Mouse (Mus musculus) liver, embryonic 11.5 days (tissue): ENCODE measurements at regions not wholly inside any gene's neighbourhood (a gene's known extent, or its start where the extent isn't known, plus 50 kb on each side); places are given as distances from the start of the nearest gene placed in this dataset.

Experiments
- ATAC-seq: fragments of 200-750 bp; cut with Nextera tagmentation; replicated peaks from 2 replicates; pipeline ENCODE4 v1.8.0; 2017; ENCODE audit warnings: moderate number of reproducible peaks, mild to moderate bottlenecking, moderate TSS enrichment, moderate library complexity; ENCODE audit not compliant: low FRiP score
- DNase-seq: peaks from one replicate; pipeline ENCODE4 v3.0.0-alpha.2; 2017; ENCODE audit warnings: low spot score
- H3K27ac ChIP-seq: fragments of 300-500 bp; sonication (generic); 2 replicates; pipeline ENCODE4 v1.5.1; 2014; ENCODE audit warnings: mild to moderate bottlenecking, low read depth, low read length, control low read depth
- H3K27me3 ChIP-seq: fragments of 300-500 bp; sonication (generic); replicated peaks from 2 replicates; pipeline ENCODE4 v1.6.1; 2014; ENCODE audit warnings: low read length, mixed read lengths; ENCODE audit not compliant: control insufficient read depth, insufficient read depth
- H3K36me3 ChIP-seq: fragments of 300-500 bp; sonication (generic); 2 replicates; pipeline ENCODE4 v1.6.1; 2014; ENCODE audit warnings: mild to moderate bottlenecking, low read length, moderate library complexity, mixed read lengths; ENCODE audit not compliant: control insufficient read depth, insufficient read depth
- H3K4me1 ChIP-seq: fragments of 300-500 bp; sonication (generic); replicated peaks from 2 replicates; pipeline ENCODE4 v1.6.1; 2014; ENCODE audit warnings: low read length, mixed read lengths; ENCODE audit not compliant: control insufficient read depth, insufficient read depth
- H3K4me2 ChIP-seq: fragments of 300-500 bp; sonication (generic); 2 replicates; pipeline ENCODE4 v1.6.1; 2014; ENCODE audit warnings: mild to moderate bottlenecking, control low read depth, moderate library complexity
- H3K4me3 ChIP-seq: fragments of 300-500 bp; sonication (generic); 2 replicates; pipeline ENCODE4 v1.5.1; 2014; ENCODE audit warnings: low read depth, low read length, control low read depth
- H3K9ac ChIP-seq: fragments of 300-500 bp; sonication (generic); 2 replicates; pipeline ENCODE4 v1.6.1; 2014; ENCODE audit warnings: low read depth, low read length, control low read depth
- H3K9me3 ChIP-seq: fragments of 300-500 bp; sonication (generic); 2 replicates; pipeline ENCODE4 v1.6.1; 2016; ENCODE audit warnings: low read length, inconsistent platforms, mixed read lengths; ENCODE audit not compliant: control insufficient read depth
- WGBS: fragments of 180-500 bp; shearing (Covaris S2); extraction: QIAGEN DNeasy Blood & Tissue Kit; methylation state at CpG from one replicate; pipeline ENCODE4 v1.1.7; 2014; 5-methylcytosine and 5-hydroxymethylcytosine counted together

DNA sequence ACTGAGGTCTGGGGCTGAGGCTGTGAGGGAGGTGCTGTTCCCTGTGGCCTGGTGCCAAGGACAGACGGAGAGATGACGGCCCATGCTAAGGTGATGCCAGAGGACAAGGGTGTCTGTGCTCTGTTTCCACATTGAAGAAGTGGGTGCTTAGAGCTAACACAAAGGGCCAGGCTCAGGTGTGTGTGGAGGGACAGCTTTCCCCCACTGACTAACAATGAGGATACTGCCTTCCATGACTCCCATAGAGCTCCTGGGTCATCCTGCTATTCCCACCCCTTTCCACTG, 170.9 kb downstream of the Emx2 start:
- no peak overlapping the region for H3K4me3 ChIP-seq
- H3K36me3 ChIP-seq, result no peaks in the 10 kb centered on the region
- ATAC-seq (no peak), DNase-seq (no peak)
- H3K27me3 ChIP-seq, result no peaks in the 10 kb centered on the region
- H3K4me2 ChIP-seq, result no peak overlapping the region
- no peaks in the 10 kb centered on the region for H3K9me3 ChIP-seq
- H3K9ac ChIP-seq, result no peak overlapping the region
- 76% methylated on average over 2 of the region's 2 CpGs for WGBS
- H3K4me1 ChIP-seq, result no peaks in the 10 kb centered on the region
- H3K27ac ChIP-seq, result no peak overlapping the region

DNA sequence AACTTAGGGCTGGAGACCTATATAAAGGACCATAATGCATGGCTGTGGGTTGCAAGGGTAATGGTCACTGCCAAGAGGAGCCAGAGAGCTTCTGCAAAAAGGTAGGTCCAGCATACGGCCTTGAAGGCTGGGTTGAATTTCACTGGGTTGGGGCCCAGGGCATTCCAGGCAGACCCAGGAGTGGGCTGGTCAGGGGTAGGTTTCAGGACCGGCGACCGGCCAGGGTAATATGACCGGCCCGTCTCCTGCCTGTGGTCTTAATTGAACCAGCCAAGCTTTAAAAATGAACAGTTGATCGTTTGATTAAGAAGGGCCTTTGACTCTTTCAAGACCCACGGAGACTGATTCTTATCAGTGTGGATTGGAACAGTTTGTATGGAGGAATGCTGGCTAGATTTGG, 171.9 kb downstream of the Emx2 start:
- Histone ChIP-seq H3K4me1 (no peaks in the 10 kb centered on the region), H3K9ac (no peak overlapping the region), H3K27me3 (no peaks in the 10 kb centered on the region), H3K4me3 (no peak overlapping the region), H3K27ac (no peak overlapping the region), H3K4me2 (no peak overlapping the region), H3K36me3 (no peaks in the 10 kb centered on the region), H3K9me3 (no peaks in the 10 kb centered on the region)
- 83% methylated on average over 8 of the region's 8 CpGs for WGBS
- ATAC-seq (no peak), DNase-seq (no peak)

DNA sequence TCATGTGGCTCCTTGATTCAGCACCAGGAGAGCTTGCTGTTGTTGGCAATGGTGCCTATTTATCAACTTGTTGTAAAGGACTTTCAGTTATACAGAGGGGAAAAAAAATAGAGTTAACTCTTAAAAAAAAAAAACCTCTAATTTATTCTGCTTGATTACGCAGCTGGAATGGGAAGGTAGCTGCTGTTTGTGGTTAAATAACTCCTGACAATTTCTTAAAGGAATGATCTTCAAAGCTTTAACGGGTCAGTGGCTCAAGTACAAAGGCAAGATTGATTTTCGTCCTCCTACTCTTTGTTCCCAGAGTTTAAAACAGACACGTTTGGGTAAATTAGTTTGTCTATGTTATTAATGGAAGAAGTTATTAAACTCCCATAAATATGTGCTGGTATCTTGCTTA, 172.5 kb downstream of the Emx2 start:
- DNase-seq, result no peak
- H3K9me3 ChIP-seq, result no peaks in the 10 kb centered on the region
- no peak overlapping the region for H3K4me2 ChIP-seq
- ATAC-seq, result no peak
- H3K36me3 ChIP-seq, result no peaks in the 10 kb centered on the region
- 66% methylated on average over 4 of the region's 4 CpGs for WGBS
- H3K4me1 ChIP-seq, result no peaks in the 10 kb centered on the region
- no peak overlapping the region for H3K9ac ChIP-seq
- no peaks in the 10 kb centered on the region for H3K27me3 ChIP-seq
- H3K27ac ChIP-seq, result no peak overlapping the region
- H3K4me3 ChIP-seq, result no peak overlapping the region

DNA sequence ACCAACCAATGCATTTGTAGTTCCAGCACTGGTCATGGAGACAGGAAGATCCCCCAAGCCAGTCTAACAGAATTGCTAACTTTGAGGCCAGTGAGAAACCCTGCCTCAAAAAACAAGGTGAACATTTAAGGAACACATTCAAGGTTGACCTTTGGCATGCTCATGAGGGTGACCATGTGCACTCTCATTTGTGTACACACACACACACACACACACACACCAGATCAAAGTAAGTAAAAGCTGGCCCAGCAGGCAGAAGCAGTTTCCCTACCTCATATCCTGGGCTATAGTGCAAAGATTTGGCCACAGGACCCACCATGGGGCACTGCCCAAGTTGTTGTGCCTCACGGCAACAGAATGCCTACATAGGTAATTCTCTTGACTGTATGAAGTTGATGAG, 173.4 kb downstream of the Emx2 start:
- Histone ChIP-seq H3K9ac (no peak overlapping the region), H3K4me3 (no peak overlapping the region), H3K4me1 (no peaks in the 10 kb centered on the region), H3K4me2 (no peak overlapping the region), H3K27me3 (no peaks in the 10 kb centered on the region), H3K36me3 (no peaks in the 10 kb centered on the region), H3K27ac (no peak overlapping the region), H3K9me3 (no peaks in the 10 kb centered on the region)
- ATAC-seq (no peak), DNase-seq (no peak)
- WGBS, result 70% methylated on average over 1 of the region's 1 CpGs

- no peak for DNase-seq
- 45% methylated on average over 8 of the region's 8 CpGs for WGBS
- Histone ChIP-seq H3K27ac (no peak overlapping the region), H3K4me2 (no peak overlapping the region), H3K9me3 (no peaks in the 10 kb centered on the region), H3K27me3 (no peaks in the 10 kb centered on the region), H3K36me3 (no peaks in the 10 kb centered on the region), H3K9ac (no peak overlapping the region), H3K4me1 (no peaks in the 10 kb centered on the region), H3K4me3 (no peak overlapping the region)
- no peak for ATAC-seq
Observed at GRCm38 (mm10) chr19:59636271-59636670, 178.1 kb downstream of the Emx2 start.

GRCm38 (mm10) chr19:59642606-59643005, 184.4 kb downstream of the Emx2 start:
- Histone ChIP-seq H3K9me3 (no peaks in the 10 kb centered on the region), H3K4me1 (no peaks in the 10 kb centered on the region), H3K27ac (no peak overlapping the region), H3K27me3 (no peaks in the 10 kb centered on the region), H3K9ac (no peak overlapping the region), H3K4me3 (no peak overlapping the region), H3K4me2 (no peak overlapping the region), H3K36me3 (no peaks in the 10 kb centered on the region)
- 80% methylated on average over 3 of the region's 3 CpGs for WGBS
- DNase-seq, result no peak
- ATAC-seq, result no peak

DNA sequence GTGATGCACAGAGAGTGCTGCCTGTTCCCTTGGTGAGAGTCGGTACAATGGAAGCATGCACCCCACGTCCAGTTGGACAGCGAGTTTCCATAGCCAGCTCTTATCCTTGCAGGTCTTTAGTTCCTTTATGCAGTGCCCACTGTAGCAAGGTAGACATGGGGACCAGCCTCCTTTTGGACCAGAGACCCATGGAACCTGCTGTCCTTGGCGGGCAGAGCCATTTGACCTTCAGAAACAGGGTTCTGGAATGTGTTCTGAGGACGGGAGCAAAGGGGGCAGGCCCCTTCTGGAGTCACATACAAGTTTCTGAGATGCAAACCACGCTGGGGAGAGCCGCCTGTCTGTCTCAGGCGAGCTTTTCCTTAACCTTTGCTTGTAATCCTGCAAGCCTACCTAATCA, 188.1 kb downstream of the Emx2 start:
- DNase-seq, result no peak
- 72% methylated on average over 8 of the region's 8 CpGs for WGBS
- no peak overlapping the region for H3K27ac ChIP-seq

GRCm38 (mm10) chr19:59646656-59647055, 188.5 kb downstream of the Emx2 start:
- DNase-seq (no peak), ATAC-seq (no peak)
- Histone ChIP-seq H3K4me1 (no peaks in the 10 kb centered on the region), H3K9me3 (no peaks in the 10 kb centered on the region), H3K27ac (no peak overlapping the region), H3K27me3 (no peaks in the 10 kb centered on the region), H3K36me3 (no peaks in the 10 kb centered on the region), H3K4me2 (no peak overlapping the region), H3K9ac (no peak overlapping the region), H3K4me3 (no peak overlapping the region)
- 78% methylated on average over 7 of the region's 7 CpGs for WGBS

More for the DNA sequence above, 188.1 kb downstream of the Emx2 start:
- Histone ChIP-seq H3K4me2 (no peak overlapping the region), H3K4me1 (no peaks in the 10 kb centered on the region), H3K4me3 (no peak overlapping the region), H3K9ac (no peak overlapping the region), H3K27me3 (no peaks in the 10 kb centered on the region), H3K9me3 (no peaks in the 10 kb centered on the region), H3K36me3 (no peaks in the 10 kb centered on the region)
- no peak for ATAC-seq

DNA sequence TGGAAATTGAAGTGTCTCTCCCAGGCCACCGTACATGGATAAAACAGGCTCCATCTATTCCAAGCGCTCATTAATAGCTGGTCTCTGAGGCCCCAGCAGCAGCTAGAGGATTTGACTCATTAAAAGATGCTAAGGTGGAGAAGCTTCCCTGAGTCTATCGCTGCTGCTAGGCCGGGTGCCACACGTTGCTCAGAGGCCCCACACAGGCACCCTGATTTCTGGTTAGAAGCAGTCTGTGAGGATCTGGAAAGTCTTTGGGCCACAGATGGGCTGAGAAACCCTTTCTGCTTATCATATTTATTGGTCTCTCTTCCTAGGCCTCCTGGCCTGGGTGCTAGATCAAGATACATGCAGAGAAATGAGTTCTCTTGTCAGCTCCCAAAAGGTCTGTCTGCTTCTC, 191.2 kb downstream of the Emx2 start:
- no peak overlapping the region for H3K4me3 ChIP-seq
- H3K4me2 ChIP-seq, result no peak overlapping the region
- DNase-seq (no peak), ATAC-seq (no peak)
- no peak overlapping the region for H3K27ac ChIP-seq
- H3K9ac ChIP-seq, result no peak overlapping the region
- no peaks in the 10 kb centered on the region for H3K9me3 ChIP-seq
- no peaks in the 10 kb centered on the region for H3K36me3 ChIP-seq
- H3K27me3 ChIP-seq, result no peaks in the 10 kb centered on the region
- 88% methylated on average over 5 of the region's 5 CpGs for WGBS
- no peaks in the 10 kb centered on the region for H3K4me1 ChIP-seq
